Mouse (Mus musculus) mature B cell (primary cell): ENCODE data around the gene Sh3gl2.

Experiments
- in situ Hi-C: fragments of 300-500 bp; cut with MboI; formaldehyde crosslinking; loops from 2 replicates; pipeline ENCODE4 v1.14.3; 2019

The Sh3gl2 gene

DNA sequence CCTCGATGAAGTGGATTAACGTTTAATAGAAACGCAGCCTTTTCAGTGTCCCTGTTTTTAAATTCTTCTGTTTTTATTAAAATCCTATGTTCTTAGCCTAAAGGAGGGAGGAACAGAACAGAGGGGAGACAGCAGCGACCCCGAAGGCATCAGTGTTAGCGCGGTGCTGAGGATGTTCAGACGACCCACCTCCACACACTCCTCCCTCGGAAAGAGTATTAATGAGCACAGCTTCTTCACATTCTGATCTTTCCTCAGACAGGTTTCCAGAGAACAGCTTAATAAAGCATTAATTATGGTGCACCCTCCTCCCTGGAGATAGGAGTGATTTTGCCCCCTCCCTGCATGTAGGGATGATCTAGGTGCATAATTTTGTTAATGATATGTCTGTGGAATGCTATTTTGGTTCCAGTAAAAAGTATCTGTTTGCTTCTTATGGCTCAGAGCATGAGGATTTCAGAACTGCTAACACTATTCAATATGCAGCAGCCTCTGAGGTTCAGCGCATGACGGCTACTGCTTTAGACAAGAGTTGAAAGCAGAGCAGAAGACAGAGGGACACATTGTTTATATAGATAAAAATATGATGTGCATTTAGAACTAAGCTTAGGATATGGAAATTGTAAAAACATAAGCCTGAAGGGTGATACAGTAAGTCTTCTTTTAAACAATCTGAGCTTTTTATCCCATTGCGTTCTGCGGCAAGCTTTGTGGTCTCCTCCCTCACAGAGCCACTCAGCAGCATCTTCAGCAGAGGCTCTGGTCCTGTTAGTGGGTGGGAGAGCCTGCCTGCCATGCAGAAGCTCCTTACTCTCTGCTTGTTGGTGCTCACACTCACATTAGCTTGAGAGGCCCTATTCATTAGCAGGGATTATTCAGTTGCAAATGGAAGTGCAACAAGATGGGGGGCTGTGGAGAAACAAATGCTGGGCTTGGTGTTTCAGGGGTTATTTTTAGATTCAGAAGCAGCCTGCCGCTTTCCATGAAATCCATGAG, 27.8 kb downstream of the Sh3gl2 start:
- in situ Hi-C loops: no loop called here

DNA sequence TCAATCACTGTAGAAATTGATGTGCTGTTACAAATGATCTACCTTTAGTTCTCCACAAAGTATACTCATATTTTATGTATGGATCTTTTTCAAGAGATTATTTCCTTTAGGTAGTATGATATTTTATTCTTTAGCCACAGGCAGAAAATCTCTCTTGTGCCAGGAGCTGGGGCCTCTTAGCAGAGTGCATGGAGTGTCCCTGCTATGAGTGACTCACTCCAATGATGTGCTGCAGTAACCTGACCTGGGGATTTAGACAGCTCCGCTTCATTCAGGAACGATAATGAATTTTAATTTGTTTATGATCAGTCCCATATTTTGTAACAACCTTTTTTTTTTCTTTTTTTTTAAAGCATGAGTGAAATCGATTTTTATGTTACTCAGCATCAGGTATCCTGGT, 36.7 kb downstream of the Sh3gl2 start:
- in situ Hi-C loops: no loop called here

DNA sequence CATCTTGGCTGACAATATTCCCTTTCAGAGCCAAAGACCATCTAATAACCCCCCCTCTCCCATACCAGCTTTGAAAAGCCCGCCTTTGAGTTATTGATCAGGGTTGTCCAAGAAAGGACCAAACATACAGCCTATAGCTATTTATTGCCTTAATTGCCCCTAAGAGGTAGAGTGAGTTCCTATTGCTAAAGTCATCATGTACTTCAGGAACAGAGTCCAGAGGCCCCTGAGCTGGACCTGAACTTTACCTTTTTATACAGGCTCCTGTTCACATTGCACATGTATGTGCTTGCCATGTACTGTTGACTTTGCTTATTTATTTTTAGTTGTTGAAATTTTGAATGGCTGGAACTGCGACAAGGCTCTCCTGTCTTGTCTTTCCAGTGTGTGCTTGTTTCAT, 37.6 kb downstream of the Sh3gl2 start:
- in situ Hi-C loops: no loop called here

DNA sequence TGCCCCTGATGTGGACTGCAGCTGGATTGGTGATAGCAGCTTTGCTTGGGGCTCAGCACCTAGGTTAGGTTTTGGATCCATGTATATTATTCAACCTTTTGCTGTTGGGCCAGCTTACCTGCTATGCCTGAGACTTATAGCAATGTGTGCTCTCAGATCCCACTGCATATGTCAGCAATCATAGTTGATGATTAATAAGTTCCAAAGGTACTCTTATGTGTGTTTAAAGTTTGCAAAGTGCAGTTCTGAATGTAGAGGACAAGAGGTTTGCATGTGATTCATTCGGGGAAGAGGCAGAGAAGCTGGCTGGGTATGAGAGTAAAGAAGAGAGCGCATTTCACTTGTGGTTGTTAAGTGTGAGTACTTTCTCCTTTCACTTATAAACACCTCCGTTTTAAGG, 43.7 kb downstream of the Sh3gl2 start:
- in situ Hi-C loops: no loop called here

DNA sequence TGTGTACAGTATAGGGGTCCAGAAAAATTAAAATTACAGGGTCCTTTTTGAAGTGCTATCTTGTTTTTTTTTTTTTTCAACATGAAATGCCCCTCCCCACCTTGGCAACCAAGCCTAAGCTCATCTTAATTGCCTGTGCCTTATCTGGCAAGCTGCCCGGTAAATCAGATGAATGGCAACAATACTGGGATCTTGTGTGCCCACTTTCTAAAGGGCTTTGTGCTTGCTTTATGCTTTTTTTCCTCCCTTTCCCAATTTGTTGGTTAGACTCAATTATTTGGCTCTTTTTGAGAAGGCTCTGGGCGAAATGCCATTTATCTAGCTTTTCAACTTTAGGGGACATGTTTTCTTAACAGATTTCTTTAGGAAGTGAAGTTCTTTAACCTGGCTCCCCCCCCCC, 45.3 kb downstream of the Sh3gl2 start:
- in situ Hi-C loops: no loop called here

DNA sequence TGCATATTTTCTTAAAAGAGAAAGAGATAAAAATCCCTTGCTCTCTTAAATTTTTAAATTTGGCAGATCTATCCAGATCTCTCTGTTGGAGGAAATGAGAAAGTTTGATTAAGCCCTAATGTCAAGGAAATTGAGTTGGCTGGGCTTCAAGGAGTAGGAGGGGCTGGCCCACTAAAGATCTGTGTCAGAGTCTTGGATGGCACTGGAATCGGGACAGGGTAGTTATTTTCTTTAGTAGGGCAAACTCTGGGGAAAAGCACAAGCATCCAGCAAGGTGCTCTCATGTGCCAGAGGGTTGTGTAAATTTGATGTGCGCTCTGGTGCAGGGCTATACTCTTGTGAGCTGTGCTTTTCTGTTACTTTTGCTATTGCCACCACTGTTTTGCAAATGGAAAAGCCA, 45.9 kb downstream of the Sh3gl2 start:
- in situ Hi-C loops: no loop called here

DNA sequence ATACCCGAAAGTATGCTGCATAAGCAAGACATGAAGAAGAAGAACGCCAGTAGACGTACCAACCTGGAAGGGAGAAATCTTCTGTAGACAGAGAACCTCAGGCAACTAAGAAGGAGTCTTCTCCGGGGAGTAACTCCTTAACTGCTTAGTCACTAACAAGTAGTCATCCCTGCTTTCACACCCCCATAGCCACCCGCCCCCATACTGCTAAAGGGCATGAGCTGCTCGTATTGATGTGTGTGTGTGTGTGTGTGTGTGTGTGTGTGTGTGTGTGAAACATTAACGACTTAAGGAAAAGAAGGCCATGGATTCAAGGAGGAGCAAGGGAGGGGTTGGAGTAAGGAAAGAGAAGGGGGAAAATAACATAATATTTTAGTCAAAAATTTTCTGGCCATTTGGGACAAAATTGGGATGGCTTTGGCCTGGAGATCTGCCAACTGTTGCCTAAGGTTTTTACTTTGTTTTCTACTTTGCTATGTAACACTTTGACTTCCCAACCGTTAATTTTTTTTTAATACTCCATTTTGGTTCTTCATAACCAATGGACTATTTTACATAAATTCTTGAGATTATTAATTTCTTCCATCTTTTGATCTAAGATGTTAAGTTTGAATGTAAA, 51.0 kb downstream of the Sh3gl2 start:
- in situ Hi-C loops: no loop called here

DNA sequence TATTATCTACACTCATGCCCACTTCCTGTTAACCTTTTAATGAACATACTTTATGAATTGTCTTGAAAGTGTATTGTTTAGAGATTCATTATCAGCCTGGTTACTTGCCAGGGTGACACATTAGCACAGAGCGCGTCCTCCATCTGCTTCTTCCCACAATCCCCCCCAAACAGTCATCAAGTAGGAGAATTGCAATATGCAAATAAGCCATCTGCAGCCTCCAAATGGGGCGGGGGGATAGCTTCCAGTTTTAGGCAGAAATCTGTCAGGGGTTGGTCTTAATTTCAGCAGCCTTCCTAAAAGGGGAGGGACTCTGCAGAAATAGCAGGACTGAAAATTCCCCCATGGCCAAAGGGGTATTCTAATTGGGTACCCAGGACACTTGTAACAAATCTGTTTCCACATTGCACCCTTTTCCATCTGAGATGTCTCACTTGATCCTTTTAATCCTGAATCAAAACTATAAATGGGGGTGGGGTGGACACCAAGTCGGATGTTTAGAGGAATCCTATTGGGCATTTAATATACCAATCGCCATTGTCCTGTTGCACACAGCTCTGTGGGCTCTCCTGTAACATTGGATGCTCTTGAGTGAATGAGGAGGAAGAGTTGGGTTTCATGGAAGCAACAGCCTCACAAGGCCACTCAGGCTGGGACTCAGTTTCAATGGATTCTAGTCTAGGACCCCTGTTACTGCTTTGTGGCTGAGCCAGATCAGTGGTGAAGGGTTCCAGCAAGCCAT, 51.7 kb downstream of the Sh3gl2 start:
- in situ Hi-C loops: no loop called here

DNA sequence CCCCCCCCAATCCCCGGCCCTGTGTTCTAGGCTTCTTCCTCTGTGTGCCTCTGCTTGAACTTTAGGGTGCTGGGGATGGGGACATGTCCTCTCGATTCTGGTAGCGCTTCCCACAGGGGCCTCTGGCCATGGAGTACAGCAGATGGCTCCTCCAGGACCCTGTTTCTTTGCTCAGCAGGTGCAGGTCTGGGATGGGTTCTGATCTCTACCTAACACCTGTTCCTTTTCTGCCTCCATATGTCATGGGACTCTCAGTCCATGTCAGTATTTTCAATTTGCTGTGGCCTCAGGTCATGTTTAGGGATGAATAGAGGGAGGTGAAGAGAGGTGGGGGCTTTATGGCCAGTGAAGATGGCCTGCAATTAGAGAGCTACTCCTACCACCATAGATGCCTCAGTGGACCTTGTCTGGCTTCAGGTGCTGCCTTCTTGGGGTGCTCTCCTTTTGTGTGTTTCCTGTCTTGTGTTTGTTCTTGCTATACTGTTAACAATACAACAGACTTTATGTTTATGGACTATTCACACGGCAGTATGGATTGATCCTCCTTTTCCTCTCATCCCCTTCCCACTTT, 52.9 kb downstream of the Sh3gl2 start:
- in situ Hi-C loops: no loop called here

DNA sequence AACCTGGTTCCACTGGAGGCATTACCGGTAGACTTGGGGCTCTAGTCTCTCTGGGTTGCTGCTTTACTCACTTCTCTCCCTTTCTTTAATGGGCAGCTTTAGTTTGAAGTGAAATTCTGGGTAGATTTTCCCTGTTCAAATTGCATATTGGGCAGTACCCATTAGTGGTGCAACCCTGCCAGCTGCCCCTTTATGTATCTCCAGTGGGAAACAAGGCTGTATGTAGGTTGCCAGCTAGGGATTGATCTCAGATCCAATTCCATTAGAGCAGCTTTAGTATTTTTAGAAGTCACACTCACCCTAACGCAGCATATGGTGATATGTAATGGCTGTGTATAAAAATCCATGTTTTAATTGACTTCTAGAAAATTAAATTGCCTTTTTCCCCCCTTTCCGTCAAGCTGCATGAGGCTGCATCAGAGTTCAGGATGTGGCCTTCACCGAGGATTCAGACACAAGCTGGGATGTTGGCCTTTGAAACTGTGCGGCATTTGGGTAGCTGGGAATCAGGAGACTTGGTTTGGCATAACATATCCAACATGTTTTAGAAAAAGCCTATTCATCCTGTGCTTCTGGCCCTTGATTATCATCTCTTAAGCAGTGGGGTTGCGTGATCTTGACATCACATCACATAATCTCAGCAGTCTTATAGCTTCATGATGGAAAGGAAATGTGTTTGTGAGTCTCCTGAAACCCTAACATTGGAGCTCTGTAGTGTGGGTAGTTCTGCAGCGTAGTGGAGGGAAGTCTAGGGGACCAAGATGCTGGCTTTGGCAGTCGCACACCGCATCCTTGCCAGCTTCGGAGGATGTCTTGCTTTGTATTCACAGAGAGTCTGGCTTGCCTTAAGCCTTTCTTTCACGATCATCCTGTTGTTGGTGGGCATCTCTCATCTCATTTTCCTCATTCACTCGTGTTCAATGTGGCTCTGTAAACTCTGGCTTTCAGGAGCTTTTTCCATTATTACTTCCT, 56.0 kb downstream of the Sh3gl2 start:
- in situ Hi-C loops: no loop called here

DNA sequence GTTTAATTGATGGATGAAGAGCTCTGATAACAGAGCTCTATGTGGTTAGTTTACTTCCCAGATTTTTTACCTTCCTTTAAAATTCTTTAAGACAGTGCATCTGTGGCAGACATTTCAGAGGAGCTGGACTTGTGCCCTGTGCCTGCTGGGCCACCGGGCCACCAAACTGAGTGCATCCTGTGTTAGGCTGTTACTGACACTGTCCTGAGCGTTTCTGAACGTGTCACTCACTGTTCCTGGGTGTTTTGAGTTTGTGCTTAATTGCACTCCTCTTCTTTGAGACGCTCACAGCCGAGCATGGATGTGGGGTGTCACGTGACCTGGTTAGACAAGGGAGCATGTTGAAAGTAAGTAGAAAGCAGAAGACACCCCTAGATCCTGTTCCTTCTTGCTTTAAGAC, 57.2 kb downstream of the Sh3gl2 start:
- in situ Hi-C loops: no loop called here

DNA sequence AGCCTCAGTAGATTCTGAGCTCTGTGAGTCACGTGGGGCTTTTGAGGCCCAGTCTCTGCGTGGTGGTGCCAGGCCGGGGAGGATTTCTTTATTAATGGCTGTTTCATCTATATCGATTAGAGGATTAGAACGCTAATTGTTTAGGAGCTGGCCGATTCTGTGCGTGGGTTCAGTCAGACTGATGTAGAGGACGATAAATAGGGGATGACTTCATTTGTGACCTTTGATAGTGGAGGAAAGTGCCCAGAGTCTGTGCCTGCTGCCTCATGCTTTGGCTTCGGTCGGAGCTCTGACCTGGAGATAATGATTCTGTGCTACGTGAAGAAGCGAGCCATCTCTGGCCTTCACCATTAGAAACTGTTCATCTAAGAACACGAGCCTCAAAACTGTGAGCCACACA, 57.7 kb downstream of the Sh3gl2 start:
- in situ Hi-C loops: no loop called here

DNA sequence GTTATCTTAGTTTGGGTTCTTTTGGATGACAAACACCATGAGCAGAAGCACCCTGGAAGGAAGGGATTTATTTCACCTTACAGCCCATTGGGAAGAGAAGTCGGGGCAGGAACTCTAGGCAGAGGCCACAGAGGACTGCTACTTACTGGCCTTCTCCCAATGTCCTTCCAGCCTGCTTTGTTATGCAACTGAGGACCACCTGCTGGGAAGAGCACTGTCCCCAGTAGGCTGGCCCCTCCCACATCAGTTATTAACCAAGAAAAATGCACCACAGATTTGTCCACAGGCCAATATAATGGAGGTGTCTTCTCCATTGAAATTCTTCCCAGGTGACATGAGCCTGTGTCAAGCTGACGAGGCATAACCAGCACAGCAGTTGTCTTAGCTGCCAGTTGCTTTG, 62.5 kb downstream of the Sh3gl2 start:
- in situ Hi-C loops: no loop called here

DNA sequence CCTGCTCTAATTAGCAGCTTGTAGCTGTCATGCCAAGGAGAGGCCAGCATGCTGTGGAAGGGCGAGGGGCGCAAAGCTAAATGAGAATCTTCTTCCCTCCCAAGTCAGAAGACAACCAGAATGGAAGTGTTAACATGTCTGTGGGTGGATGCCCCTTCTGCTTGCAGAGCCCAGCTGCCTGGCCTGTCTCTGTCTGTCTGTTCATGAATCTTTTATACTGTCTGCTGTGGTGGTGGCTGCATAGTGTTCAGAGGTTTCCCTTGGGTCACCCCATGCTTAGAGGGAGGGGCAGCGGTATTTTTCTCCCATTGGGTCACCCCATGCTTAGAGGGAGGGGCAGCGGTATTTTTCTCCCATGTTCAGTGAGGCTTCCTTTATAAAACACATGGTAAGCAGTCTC, 68.0 kb downstream of the Sh3gl2 start:
- in situ Hi-C loops: no loop called here

DNA sequence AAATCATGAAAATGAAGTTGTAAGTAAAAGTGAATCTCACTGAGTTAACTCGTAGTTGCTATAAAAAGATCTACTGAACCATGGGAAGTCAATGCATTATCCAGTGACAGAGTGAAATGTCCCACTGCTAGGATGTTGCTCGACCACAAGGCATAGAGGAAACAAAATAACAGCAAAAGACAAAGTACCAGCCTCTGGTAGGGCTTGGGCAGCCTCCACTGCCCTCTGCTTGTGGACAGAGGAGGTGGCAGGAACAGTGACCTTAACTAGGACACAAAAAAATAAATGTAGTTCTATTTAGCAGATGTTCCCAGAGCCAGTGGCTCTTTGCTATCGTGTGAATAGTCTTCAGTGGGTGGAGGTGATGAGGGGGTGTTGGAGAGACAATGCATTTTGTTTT, 68.5 kb downstream of the Sh3gl2 start:
- in situ Hi-C loops: no loop called here

DNA sequence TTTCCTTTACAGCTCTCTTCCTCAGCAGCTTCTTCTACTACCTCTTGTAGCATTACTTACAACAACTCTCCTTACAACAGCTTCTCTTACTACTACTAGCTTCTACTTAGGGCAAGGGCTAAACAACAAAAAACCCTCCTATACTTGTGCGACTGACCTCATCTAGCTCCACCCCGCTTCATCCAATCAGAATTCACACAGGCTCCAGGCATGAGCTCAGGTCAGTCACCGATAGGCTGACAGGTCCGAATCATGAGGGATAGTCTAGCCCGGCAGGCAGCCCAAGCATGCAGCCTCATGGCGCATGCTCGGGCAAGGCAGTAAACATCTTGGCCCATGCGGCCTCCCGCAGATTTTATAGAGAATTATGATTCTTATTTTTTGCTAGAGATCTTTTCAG, 78.2 kb downstream of the Sh3gl2 start:
- in situ Hi-C loops: no loop called here

DNA sequence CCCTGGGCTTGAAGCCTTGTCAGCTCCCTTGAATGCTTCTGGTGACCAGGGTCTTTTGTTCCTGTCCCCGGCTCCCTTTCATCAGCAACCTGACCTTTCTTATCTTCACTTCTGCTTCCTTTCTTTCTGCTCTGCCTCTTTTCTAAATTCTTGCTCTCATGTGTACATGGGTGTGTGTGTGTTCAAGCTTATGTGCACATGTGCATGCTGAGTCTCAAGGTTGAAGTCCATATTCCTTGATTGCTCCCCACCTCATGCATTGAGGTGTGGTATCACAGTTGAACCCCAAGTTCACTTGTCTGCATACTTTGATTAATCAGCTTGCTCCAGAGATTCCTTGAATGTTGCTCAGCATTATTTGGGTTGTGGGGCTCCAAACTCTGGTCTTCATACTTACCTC, 85.1 kb downstream of the Sh3gl2 start:
- in situ Hi-C loops: no loop called here

DNA sequence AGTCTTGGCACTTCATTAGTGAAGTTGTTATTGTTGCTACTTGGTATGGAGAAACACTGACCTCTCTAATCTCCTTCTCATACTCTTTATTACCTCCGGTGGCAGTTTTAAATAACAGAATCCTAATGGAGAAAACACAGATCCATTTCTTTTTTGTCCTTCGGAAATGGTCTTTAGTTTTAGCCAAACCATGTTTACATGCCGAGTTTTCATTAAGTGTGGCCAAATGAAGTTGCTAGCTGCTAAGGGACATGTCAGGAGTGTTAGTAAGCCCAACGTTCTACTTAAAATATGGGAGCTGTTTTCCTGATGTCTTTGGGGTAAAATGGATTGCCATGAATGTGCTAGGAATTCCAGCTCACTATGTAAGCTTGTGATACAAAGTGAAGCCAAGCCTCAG, 86.4 kb downstream of the Sh3gl2 start:
- in situ Hi-C loops: no loop called here

DNA sequence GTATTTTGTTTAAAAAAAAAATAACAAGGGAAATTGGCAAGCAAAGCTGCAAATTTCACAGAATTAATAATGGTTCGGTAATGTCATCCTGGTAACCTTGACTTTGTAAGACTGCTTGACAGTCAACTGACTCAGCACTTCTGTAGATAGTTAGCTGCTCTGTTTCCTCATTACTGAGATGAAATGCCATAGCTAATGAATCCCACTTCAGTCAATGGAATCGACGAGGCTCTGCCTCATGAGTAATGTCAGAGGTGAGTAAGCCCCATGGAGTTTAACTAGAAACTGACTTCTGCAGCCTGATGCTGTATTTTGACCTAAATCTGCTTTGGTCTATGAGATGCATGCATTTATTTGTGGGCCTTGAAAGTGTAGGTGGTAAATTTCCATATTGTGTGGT, 88.4 kb downstream of the Sh3gl2 start:
- in situ Hi-C loops: no loop called here

DNA sequence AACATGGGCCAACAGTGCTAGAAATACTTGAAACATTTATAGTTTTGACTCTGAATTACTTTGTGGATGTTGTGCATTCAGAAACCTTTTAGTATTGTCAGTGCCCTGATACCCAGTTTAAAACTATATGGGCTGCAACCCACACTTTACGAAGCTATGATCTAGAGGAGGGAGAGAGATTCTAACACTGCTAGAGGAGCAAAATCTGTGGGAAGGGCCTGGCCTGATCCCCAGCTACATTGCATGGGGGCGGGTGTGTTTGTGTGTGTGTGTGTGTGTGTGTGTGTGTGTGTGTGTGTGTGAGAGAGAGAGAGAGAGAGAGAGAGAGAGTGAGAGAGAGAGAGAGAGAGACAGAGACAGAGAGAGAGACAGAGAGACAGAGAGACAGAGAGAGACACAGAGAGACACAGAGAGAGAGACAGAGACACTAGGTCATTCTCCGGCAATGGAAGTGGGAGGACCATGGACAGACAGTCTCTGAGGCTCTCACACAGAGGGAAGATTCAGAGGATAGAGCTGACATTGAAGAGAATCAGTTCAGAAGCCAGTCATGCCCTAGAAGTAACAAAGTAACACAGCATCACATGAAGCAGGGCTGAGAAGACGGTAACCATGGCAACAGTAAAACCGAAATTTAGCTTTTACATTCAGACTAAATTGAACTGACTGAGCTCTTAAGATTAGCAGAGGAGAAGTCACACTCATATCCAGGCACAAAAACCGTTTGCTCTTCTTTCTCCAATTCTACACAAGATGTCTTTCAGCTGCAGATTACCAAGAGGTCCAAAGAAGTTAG, 95.9 kb downstream of the Sh3gl2 start:
- in situ Hi-C loops: no loop called here
